Mouse (Mus musculus): ENCODE results near the gene Gm28048.

DNA sequence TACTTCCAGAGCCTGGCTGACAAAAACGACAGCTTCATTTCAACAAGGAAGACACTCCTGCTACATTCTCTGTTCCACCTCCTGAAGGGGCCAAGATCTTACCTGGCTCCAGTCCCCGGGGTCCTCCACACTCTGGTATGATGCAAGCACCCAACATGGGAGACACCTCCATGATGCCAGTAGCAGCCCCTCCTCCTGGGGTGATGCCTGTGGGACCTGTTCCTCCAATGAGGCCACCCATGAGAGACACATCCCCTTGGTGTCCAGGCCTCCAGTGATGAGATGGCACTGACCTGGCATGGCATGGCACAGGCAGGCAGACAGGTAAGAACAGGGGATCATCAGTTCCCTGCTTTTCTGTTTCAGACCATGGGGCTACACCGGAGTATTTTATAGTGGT lies 3.7 kb downstream of the Gm28048 start:
- no peak for TF ChIP-seq GATA1 (IDR thresholded peaks at IDR 0.05; ENCODE audit: borderline replicate concordance, low read length)
- TF ChIP-seq FLI1 (IDR thresholded peaks at IDR 0.05; ENCODE audit: low read length), result no peak
